Mouse (Mus musculus): ENCODE measurements at regions not wholly inside any gene's neighbourhood (a gene's known extent, or its start where the extent isn't known, plus 50 kb on each side); places are given as distances from the start of the nearest gene placed in this dataset.
A peak's percentile ranks its signal among the peaks of the same experiment; 100 is the strongest.

- no peak for DNase-seq (ENCODE audit: low read depth, low spot score)
Observed at GRCm38 (mm10) chr3:38221834-38222215, 262.8 kb downstream of the Ankrd50 start.

GRCm38 (mm10) chr3:38220934-38221833 lies 263.5 kb downstream of the Ankrd50 start:
- DNase-seq (ENCODE audit: low read depth, low spot score): peak; percentile 92

GRCm38 (mm10) chr3:38209081-38209480 lies 275.6 kb downstream of the Ankrd50 start:
- DNase-seq (ENCODE audit: low read depth, low spot score): no peak

- no peak for DNase-seq (ENCODE audit: low read depth, low spot score)
Observed at GRCm38 (mm10) chr3:38207867-38208266, 276.8 kb downstream of the Ankrd50 start.

GRCm38 (mm10) chr3:38201861-38202656 lies 282.6 kb downstream of the Ankrd50 start:
- DNase-seq (ENCODE audit: low read depth, low spot score): peak; percentile 89

GRCm38 (mm10) chr3:38194001-38194400 lies 290.6 kb downstream of the Ankrd50 start:
- DNase-seq (ENCODE audit: low read depth, low spot score): no peak

GRCm38 (mm10) chr3:38187406-38187896 lies 297.2 kb downstream of the Ankrd50 start:
- no peak for DNase-seq (ENCODE audit: low read depth, low spot score)

GRCm38 (mm10) chr3:38186503-38186902 lies 298.1 kb downstream of the Ankrd50 start:
- no peak for DNase-seq (ENCODE audit: low read depth, low spot score)

- no peak for DNase-seq (ENCODE audit: low read depth, low spot score)
Observed at GRCm38 (mm10) chr3:38178295-38178694, 306.3 kb downstream of the Ankrd50 start.

GRCm38 (mm10) chr3:38175946-38176345 lies 308.7 kb downstream of the Ankrd50 start:
- no peak for DNase-seq (ENCODE audit: low read depth, low spot score)

GRCm38 (mm10) chr3:38174735-38175280 lies 309.8 kb downstream of the Ankrd50 start:
- DNase-seq (ENCODE audit: low read depth, low spot score): no peak

GRCm38 (mm10) chr3:38152408-38152807 lies 332.2 kb downstream of the Ankrd50 start:
- DNase-seq (ENCODE audit: low read depth, low spot score): no peak

GRCm38 (mm10) chr3:38151821-38152220 lies 332.8 kb downstream of the Ankrd50 start:
- DNase-seq (ENCODE audit: low read depth, low spot score): no peak

- no peak for DNase-seq (ENCODE audit: low read depth, low spot score)
Observed at GRCm38 (mm10) chr3:38146663-38147062, 338.0 kb downstream of the Ankrd50 start.

GRCm38 (mm10) chr3:38145444-38145843 lies 339.2 kb downstream of the Ankrd50 start:
- peak; percentile 78 for DNase-seq (ENCODE audit: low read depth, low spot score)

- no peak for DNase-seq (ENCODE audit: low read depth, low spot score)
Observed at GRCm38 (mm10) chr3:38144650-38145049, 340.0 kb downstream of the Ankrd50 start.

GRCm38 (mm10) chr3:38143147-38143883 lies 341.3 kb downstream of the Ankrd50 start:
- no peak for DNase-seq (ENCODE audit: low read depth, low spot score)

GRCm38 (mm10) chr3:38139387-38139786 lies 345.3 kb downstream of the Ankrd50 start:
- no peak for DNase-seq (ENCODE audit: low read depth, low spot score)

GRCm38 (mm10) chr3:38138014-38138413 lies 346.6 kb downstream of the Ankrd50 start:
- no peak for DNase-seq (ENCODE audit: low read depth, low spot score)

GRCm38 (mm10) chr3:38135808-38136214 lies 348.8 kb downstream of the Ankrd50 start:
- DNase-seq (ENCODE audit: low read depth, low spot score): no peak

- DNase-seq (ENCODE audit: low read depth, low spot score): no peak
Observed at GRCm38 (mm10) chr3:38134425-38134824, 350.2 kb downstream of the Ankrd50 start.
